Mouse (Mus musculus) spleen, adult 2 months (tissue): ENCODE data around the gene Mall. TPM values are rescaled to one million over a fixed set of nuclear protein-coding genes. Genes with fewer than 3 reads are reported as not detected.

Experiments used
- DNase-seq, 2 experiments: peaks; one replicate each; pipeline versions ENCODE4 v3.0.0 to v3.0.0-alpha.2; 2012 to 2021; ENCODE audit warnings: low spot score in 2 of 2, low read depth in 1 of 2
- H3K27ac ChIP-seq: fragments of 200-500 bp; 2 replicates; pipeline ENCODE4 v1.5.1; 2012; ENCODE audit warnings: low read length, inconsistent platforms; ENCODE audit not compliant: insufficient read depth
- H3K27me3 ChIP-seq: fragments of 200-500 bp; 2 replicates; pipeline ENCODE4 v1.6.1; 2012; ENCODE audit warnings: mild to moderate bottlenecking, moderate library complexity, low read length, inconsistent platforms; ENCODE audit not compliant: control insufficient read depth, insufficient read depth
- H3K36me3 ChIP-seq: fragments of 200-500 bp; 2 replicates; pipeline ENCODE4 v1.6.1; 2012; ENCODE audit warnings: mild to moderate bottlenecking, low read length, inconsistent platforms; ENCODE audit not compliant: control insufficient read depth, insufficient read depth
- H3K4me1 ChIP-seq: fragments of 200-500 bp; 2 replicates; pipeline ENCODE4 v1.6.1; 2011; ENCODE audit warnings: inconsistent platforms; ENCODE audit not compliant: control insufficient read depth, insufficient read depth, insufficient read length
- H3K4me3 ChIP-seq: fragments of 200-500 bp; 2 replicates; pipeline ENCODE4 v1.5.1; 2011; ENCODE audit warnings: mild to moderate bottlenecking, inconsistent platforms; ENCODE audit not compliant: insufficient read depth, insufficient read length; ENCODE audit errors: extremely low read depth
- CTCF ChIP-seq: fragments of 200-500 bp; IDR thresholded peaks from 2 replicates; pipeline ENCODE4 v1.5.1; 2011; ENCODE audit warnings: mild to moderate bottlenecking, inconsistent platforms; ENCODE audit not compliant: insufficient read depth, insufficient read length, insufficient replicate concordance; ENCODE audit errors: extremely low read depth
- POLR2A ChIP-seq: fragments of 200-500 bp; IDR thresholded peaks from 2 replicates; pipeline ENCODE4 v1.6.1; 2011; ENCODE audit warnings: low read depth, low read length, inconsistent platforms
- WGBS: fragments of 180-500 bp; shearing (Covaris S2); methylation state at CpG from one replicate; pipeline ENCODE4 v1.1.7; 2018; 5-methylcytosine and 5-hydroxymethylcytosine counted together
- polyA plus RNA-seq: library from polyadenylated mRNA; depleted of rRNA; stranded (reverse); fragments of >200 nt; gene quantifications from 2 replicates; pipeline ENCODE4 v1.2.3, GENCODE M21; 2012; rRNA removed

Mall gene
- polyA plus RNA-seq, 1 experiment = 0.30 TPM

DNA sequence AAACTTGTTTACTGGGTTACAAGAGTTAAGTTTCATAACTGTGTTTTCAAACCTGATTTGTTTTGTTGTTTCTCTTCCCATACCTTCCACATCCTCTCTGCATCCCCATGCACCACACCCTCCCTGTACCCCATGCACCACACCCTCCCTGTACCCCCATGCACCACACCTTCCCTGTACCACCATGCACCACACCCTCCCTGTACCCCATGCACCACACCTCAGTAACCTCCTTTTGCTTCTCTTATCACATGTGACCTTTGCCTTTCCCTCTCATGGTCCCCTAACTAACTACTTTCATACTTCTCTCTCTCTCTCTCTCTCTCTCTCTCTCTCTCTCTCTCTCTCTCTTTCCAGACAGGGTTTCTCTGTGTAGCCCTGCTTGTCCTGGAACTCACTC lies 62.7 kb downstream of the Mall start:
- Histone ChIP-seq H3K36me3 (no peaks in the 10 kb centered on the region), H3K4me1 (no peaks in the 10 kb centered on the region), H3K27ac (no peak overlapping the region), H3K27me3 (peaks cover 2% of the 10 kb centered on the region; the same call in 1 of the 2 replicates), H3K4me3 (no peak overlapping the region)
- no peak for DNase-seq
- TF ChIP-seq POLR2A (no peak), CTCF (no peak)

DNA sequence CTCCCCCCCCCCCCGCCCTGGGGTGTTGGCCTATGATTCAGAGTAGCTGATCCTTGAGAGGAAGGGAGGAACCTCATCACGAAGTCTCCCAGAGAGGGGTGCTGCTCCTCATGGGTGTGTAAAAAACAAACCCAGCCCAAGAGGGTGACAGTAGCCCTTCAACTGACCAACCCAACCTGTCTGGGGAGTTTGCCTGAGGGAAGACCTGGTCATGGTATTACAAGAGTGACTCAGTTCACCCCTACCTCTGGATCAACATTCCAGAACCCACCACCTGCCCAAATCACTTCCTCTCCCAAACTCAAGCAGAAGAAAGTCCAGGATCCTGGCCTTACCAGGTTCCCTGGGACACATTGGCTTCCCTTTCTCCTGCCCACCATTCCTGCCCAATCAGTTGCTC lies 67.0 kb downstream of the Mall start:
- Histone ChIP-seq H3K4me3 (no peak overlapping the region), H3K4me1 (no peaks in the 10 kb centered on the region), H3K27ac (no peak overlapping the region), H3K27me3 (no peaks in the 10 kb centered on the region), H3K36me3 (no peaks in the 10 kb centered on the region)
- DNase-seq = no peak
- TF ChIP-seq CTCF = no peak
- TF ChIP-seq POLR2A = no peak
- 38% methylated on average over 1 of the region's 2 CpGs for WGBS

DNA sequence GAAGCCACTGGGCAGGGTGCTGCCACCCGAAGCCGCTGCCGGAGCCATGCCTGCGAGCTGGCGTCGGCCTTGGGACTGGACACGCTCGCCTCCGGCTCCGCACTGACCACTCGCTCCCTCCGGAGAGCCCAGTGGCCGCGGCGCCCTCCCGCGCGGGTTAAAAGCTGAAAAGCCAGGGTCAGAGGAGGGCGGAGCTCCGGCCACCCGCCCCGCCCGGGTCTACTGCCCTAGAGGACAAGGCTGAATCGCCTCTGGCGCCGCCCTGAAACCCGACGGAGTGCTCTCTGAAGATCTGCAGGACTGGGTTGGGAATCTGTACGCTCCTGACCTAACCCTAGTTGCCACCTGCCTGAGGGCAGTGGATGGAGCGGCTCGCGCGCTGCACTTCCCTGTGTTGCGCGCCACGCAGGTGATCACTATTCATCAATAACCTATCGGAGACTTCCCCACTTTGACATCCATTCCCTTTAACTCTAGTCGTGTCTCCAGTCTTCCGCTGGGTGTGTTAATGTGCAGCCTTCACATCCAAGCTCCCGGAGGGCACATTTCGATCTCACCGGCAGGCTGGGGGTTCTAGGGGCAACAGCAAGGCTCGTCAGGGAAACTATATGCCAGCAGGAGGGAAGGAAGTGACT lies 73.5 kb downstream of the Mall start, which contains the start of gene Mal:
Gene Mal, minus strand, starts transcription at position 610 of the 635 bp plus-strand sequence.
- peak in 1 of 2 experiments; percentile 5 for DNase-seq

DNA sequence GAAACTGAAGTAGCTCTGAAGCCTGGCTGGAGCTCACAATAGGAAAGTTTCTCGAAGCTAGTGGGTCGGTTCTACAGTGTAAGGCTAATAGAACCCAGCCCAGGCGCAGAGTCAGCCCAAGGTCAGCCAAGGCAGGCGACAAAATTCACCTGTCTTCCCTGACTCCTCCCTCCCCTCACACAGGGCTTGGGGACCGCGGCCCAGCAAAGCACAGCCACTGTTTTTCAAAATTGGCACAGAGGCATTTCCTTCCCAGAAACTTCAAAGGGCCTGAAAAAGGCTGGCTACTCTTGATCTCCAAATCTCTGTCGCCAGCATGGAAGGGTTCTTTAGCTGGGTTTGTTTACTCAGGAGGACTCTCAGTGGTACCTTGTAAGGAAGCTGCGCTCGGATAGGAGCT lies 74.3 kb downstream of the Mall start:
- Histone ChIP-seq H3K4me1 (no peaks in the 10 kb centered on the region), H3K4me3 (no peak overlapping the region), H3K36me3 (no peaks in the 10 kb centered on the region), H3K27me3 (peaks cover 9% of the 10 kb centered on the region), H3K27ac (no peak overlapping the region)
- no peak for DNase-seq
- TF ChIP-seq CTCF = no peak
- no peak for TF ChIP-seq POLR2A
- 18% methylated on average over 9 of the region's 9 CpGs for WGBS

More for the DNA sequence above, 73.5 kb downstream of the Mall start, which contains the start of gene Mal:
- peaks cover 9% of the 10 kb centered on the region for H3K27me3 ChIP-seq
- H3K4me1 ChIP-seq = no peaks in the 10 kb centered on the region
- WGBS = 3% methylated on average over 43 of the region's 43 CpGs
- H3K27ac ChIP-seq = no peak within 1 kb of the TSS
- peak within 1 kb of the TSS; percentile 4; the same call in 1 of the 2 replicates for H3K4me3 ChIP-seq
- no peaks in the 10 kb centered on the region for H3K36me3 ChIP-seq
- no peak for TF ChIP-seq CTCF
- TF ChIP-seq POLR2A = no peak

DNA sequence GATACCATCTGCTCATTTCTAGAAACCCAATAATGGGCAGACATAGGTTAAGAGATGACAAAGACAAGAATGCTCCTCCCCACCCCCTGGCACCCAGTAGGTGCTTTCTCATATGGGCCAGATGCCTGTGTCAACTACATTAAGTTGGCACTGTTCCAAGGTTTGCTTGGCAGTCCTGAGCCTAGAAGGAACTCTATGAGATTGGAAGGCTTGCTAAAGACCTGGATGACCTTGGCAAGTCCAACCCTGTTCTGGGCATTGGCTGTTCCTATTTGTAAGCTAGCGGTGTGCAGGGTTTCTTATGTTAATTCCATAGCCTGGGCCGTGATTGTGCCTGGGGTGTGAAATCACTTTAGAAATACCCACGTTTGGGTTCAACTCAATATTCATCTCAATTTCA lies 74.9 kb downstream of the Mall start:
- H3K4me3 ChIP-seq = no peak overlapping the region
- H3K4me1 ChIP-seq = no peaks in the 10 kb centered on the region

More for the DNA sequence above, 74.9 kb downstream of the Mall start:
- H3K27ac ChIP-seq = no peak overlapping the region
- no peak for DNase-seq
- no peak for TF ChIP-seq POLR2A
- no peak for TF ChIP-seq CTCF
- WGBS = 75% methylated on average over 3 of the region's 3 CpGs
- no peaks in the 10 kb centered on the region for H3K36me3 ChIP-seq
- H3K27me3 ChIP-seq = peaks cover 9% of the 10 kb centered on the region

Other genes with a start within 250 kb of the Mall start
- 2.3 and 4.2 TPM in 2 replicates for gene Kcnip3, start 207.8 kb downstream of the Mall start, polyA plus RNA-seq
- gene Prom2, start 188.5 kb downstream of the Mall start, polyA plus RNA-seq = 0.28 and 0.39 TPM in 2 replicates
- 1.4 and 1.8 TPM in 2 replicates for gene Zfp661, start 142.8 kb downstream of the Mall start, polyA plus RNA-seq
- 23.3 and 34.5 TPM in 2 replicates for gene Mrps5, start 142.7 kb downstream of the Mall start, polyA plus RNA-seq
- gene Mal, start 73.2 kb downstream of the Mall start, polyA plus RNA-seq = 1.3 and 1.6 TPM in 2 replicates
- 0.86 and 1.1 TPM in 2 replicates for gene Nphp1, start 59.0 kb upstream of the Mall start, polyA plus RNA-seq
- gene Mtln, start 62.6 kb upstream of the Mall start, polyA plus RNA-seq = 21.9 and 39.2 TPM in 2 replicates
- gene Bub1, start 101.9 kb upstream of the Mall start, polyA plus RNA-seq = 0.83 and 0.97 TPM in 2 replicates
- 0.23 and 0.25 TPM in 2 replicates for gene Acoxl, start 108.9 kb upstream of the Mall start, polyA plus RNA-seq